23 mouse cellular contexts compared by ENCODE assay signal in the genomic region with DNA sequence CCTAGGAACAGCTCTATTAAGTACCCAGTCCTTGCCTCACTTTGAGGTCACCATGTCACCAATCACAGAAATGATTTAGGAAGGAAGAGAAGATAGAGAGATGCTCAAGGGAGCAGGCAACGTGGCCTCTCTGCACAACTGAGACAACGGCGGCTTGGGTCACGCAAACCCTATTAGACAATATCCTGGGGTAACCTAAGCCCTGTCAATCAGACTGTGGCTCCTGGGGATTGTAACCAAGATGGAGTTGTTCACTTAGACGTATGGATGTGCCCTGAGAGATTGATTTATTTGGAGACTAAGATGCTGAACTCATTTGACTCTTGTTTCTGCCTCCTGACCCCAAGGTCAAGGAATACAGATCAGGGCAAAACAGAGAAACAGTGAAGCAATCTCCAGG. TPM values are rescaled to one million over a fixed set of nuclear protein-coding genes. Genes with fewer than 3 reads are reported as not detected.
DNase-seq lines count a peak whose midpoint lies in the region; ATAC-seq and TF ChIP-seq lines count a peak whose summit lies in the region.
"Had no signal": no experiment of that assay in that cellular context is flagged by ENCODE, and none has a peak within 500 bp of the region (broad histone marks: within the 10 kb centered on the region; RNA-seq: fewer than 3 reads in every experiment).

No protein-coding gene starts in this region.

- no peaks in the 10 kb centered on the region; the same call in 1 of the 2 replicates for H3K9me3 ChIP-seq in midbrain, embryonic 11.5 days (ENCODE audit: control insufficient read depth, low read length)
- H3K9me3 ChIP-seq in midbrain, embryonic 16.5 days (replicated peaks; ENCODE audit: control insufficient read depth, low read length, poor library complexity, severe bottlenecking): no peaks in the 10 kb centered on the region
- H3K9me3 ChIP-seq in ES-Bruce4 (replicated peaks; ENCODE audit: control insufficient read depth, insufficient read depth, low read length, poor library complexity, severe bottlenecking) (no peaks in the 10 kb centered on the region), ES-E14 (ENCODE audit: control insufficient read depth, insufficient read depth, low read depth, low read length) (no peaks in the 10 kb centered on the region)
- H3K9me3 ChIP-seq in embryonic facial prominence, embryonic 11.5 days (replicated peaks; ENCODE audit: control insufficient read depth, low read length): no peaks in the 10 kb centered on the region
- H3K9me3 ChIP-seq: embryonic facial prominence, embryonic 15.5 days; forebrain, embryonic 15.5 days; kidney, embryonic 15.5 days; liver, embryonic 13.5 days had no signal

- H3K9ac ChIP-seq in midbrain, embryonic 11.5 days (ENCODE audit: low read length): no peak overlapping the region
- H3K9ac ChIP-seq in midbrain, embryonic 16.5 days (ENCODE audit: low read depth, low read length): no peak overlapping the region
- H3K9ac ChIP-seq in ES-Bruce4 (ENCODE audit: low read depth, poor library complexity, severe bottlenecking) (no peak overlapping the region), ES-E14 (ENCODE audit: insufficient read depth, low read depth, low read length, poor library complexity, severe bottlenecking) (peak overlapping the region; percentile 4; the same call in 1 of the 2 replicates)
- no peak overlapping the region for H3K9ac ChIP-seq in embryonic facial prominence, embryonic 11.5 days (replicated peaks; ENCODE audit: low read length)
- H3K9ac ChIP-seq: embryonic facial prominence, embryonic 15.5 days; forebrain, embryonic 15.5 days; kidney, embryonic 15.5 days; liver, embryonic 13.5 days had no signal

- no peak overlapping the region for H3K4me2 ChIP-seq in midbrain, embryonic 11.5 days
- no peak overlapping the region for H3K4me2 ChIP-seq in midbrain, embryonic 16.5 days (ENCODE audit: low read length)
- H3K4me2 ChIP-seq in embryonic facial prominence, embryonic 11.5 days (ENCODE audit: low read depth, low read length): no peak overlapping the region
- H3K4me2 ChIP-seq: embryonic facial prominence, embryonic 15.5 days; forebrain, embryonic 15.5 days; heart, embryonic 11.5 days; kidney, embryonic 15.5 days; liver, embryonic 13.5 days had no signal

- no peaks in the 10 kb centered on the region for H3K27me3 ChIP-seq in midbrain, embryonic 11.5 days (ENCODE audit: control insufficient read depth, insufficient read depth, low read length)
- no peaks in the 10 kb centered on the region for H3K27me3 ChIP-seq in midbrain, embryonic 16.5 days (ENCODE audit: control insufficient read depth, insufficient read depth, low read depth, low read length)
- H3K27me3 ChIP-seq in ES-Bruce4 (ENCODE audit: control insufficient read depth, insufficient read depth, low read length, poor library complexity, severe bottlenecking): no peaks in the 10 kb centered on the region
- no peaks in the 10 kb centered on the region for H3K27me3 ChIP-seq in embryonic facial prominence, embryonic 11.5 days (ENCODE audit: control insufficient read depth, insufficient read depth, low read length)
- H3K27me3 ChIP-seq: embryonic facial prominence, embryonic 15.5 days; forebrain, embryonic 15.5 days; kidney, embryonic 15.5 days; liver, embryonic 13.5 days had no signal

- no peak overlapping the region for H3K4me3 ChIP-seq in midbrain, embryonic 11.5 days (ENCODE audit: low read depth, low read length)
- H3K4me3 ChIP-seq in midbrain, embryonic 16.5 days (ENCODE audit: low read depth, low read length): no peak overlapping the region
- no peak overlapping the region for H3K4me3 ChIP-seq in ES-Bruce4 (ENCODE audit: low read depth, low read length)
- no peak overlapping the region for H3K4me3 ChIP-seq in ES-E14 (ENCODE audit: insufficient read depth in 1 of 2, low read depth in 1 of 2, low read length in 2 of 2, poor library complexity in 1 of 2, severe bottlenecking in 1 of 2)
- H3K4me3 ChIP-seq in embryonic facial prominence, embryonic 11.5 days (ENCODE audit: low read depth, low read length): no peak overlapping the region
- H3K4me3 ChIP-seq: embryonic facial prominence, embryonic 15.5 days; forebrain, embryonic 15.5 days; kidney, embryonic 15.5 days; liver, embryonic 13.5 days had no signal

- TF ChIP-seq POLR2A in ES-Bruce4 (IDR thresholded peaks at IDR 0.05; ENCODE audit: insufficient read depth, low read length): no peak

- peak; percentile 69 for DNase-seq in midbrain, embryonic 11.5 days (ENCODE audit: low spot score, missing footprints)
- no peak for DNase-seq in ES-E14 (ENCODE audit: low read depth, low spot score)
- no peak for DNase-seq in embryonic facial prominence, embryonic 11.5 days (ENCODE audit: low spot score)
- no peak for DNase-seq in spleen, postnatal 36 days (ENCODE audit: low spot score in 2 of 2)
- DNase-seq: adrenal gland, postnatal 14 days; cerebellum, adult 2 months; gastrocnemius, postnatal 14 days; heart, adult 11 months; kidney, postnatal 36 days; layer of hippocampus, adult 9-11 months; liver, embryonic 13.5 days; lung, adult 2 months; lung, postnatal 14 days; thymus, adult 2 months had no signal

- no peaks in the 10 kb centered on the region; the same call in 1 of the 2 replicates for H3K4me1 ChIP-seq in midbrain, embryonic 11.5 days (ENCODE audit: control insufficient read depth, insufficient read depth, low read length)
- peaks cover 4% of the 10 kb centered on the region for H3K4me1 ChIP-seq in midbrain, embryonic 16.5 days (ENCODE audit: control insufficient read depth, insufficient read depth, low read length)
- H3K4me1 ChIP-seq in ES-Bruce4 (ENCODE audit: control insufficient read depth, insufficient read depth, low read length) (peaks cover 4% of the 10 kb centered on the region), ES-E14 (ENCODE audit: control insufficient read depth in 2 of 2, insufficient read depth in 2 of 2, low read length in 2 of 2, poor library complexity in 1 of 2) (peaks cover 22 to 42% of the 10 kb centered on the region in 2 experiments)
- no peaks in the 10 kb centered on the region for H3K4me1 ChIP-seq in embryonic facial prominence, embryonic 11.5 days (ENCODE audit: control insufficient read depth, insufficient read depth, low read length)
- H3K4me1 ChIP-seq: embryonic facial prominence, embryonic 15.5 days; liver, embryonic 13.5 days had no signal

- H3K36me3 ChIP-seq in midbrain, embryonic 11.5 days (ENCODE audit: control insufficient read depth, insufficient read depth, low read length): peaks cover 19% of the 10 kb centered on the region
- H3K36me3 ChIP-seq in midbrain, embryonic 16.5 days (ENCODE audit: control insufficient read depth, insufficient read depth, low read length): peaks cover 10% of the 10 kb centered on the region
- peaks cover 26% of the 10 kb centered on the region for H3K36me3 ChIP-seq in ES-Bruce4 (ENCODE audit: control insufficient read depth, insufficient read depth, low read length, poor library complexity, severe bottlenecking)
- peaks cover 42% of the 10 kb centered on the region for H3K36me3 ChIP-seq in ES-E14 (ENCODE audit: control insufficient read depth, insufficient read depth, low read length, poor library complexity, severe bottlenecking)
- peaks cover 3% of the 10 kb centered on the region for H3K36me3 ChIP-seq in embryonic facial prominence, embryonic 11.5 days (replicated peaks; ENCODE audit: control insufficient read depth, insufficient read depth, low read depth, low read length)

- in situ Hi-C loops in ES-E14 (cut with MboI; ENCODE audit: low sequenced_read_pairs in 2 of 2, unreplicated experiment in 2 of 2): no loop called here

- ATAC-seq in midbrain, embryonic 11.5 days (ENCODE audit: low FRiP score): peak; percentile 50; the same call in 1 of the 2 replicates
- no peak for ATAC-seq in midbrain, embryonic 16.5 days
- ATAC-seq in embryonic facial prominence, embryonic 11.5 days (replicated peaks; ENCODE audit: insufficient number of reproducible peaks, low FRiP score, low TSS enrichment, low read depth): 0 out of 2 replicates have a peak, but pooled peaks have one; percentile 34
- no peak for ATAC-seq in inflammation-experienced regulatory T-cells, adult 6 months
- ATAC-seq: forebrain, embryonic 15.5 days; intestine, embryonic 16.5 days had no signal

- TF ChIP-seq CTCF in ES-Bruce4 (IDR thresholded peaks at IDR 0.05; ENCODE audit: low read depth, low read length): no peak

- no peak overlapping the region for H3K27ac ChIP-seq in midbrain, embryonic 11.5 days (ENCODE audit: low read depth, low read length)
- no peak overlapping the region for H3K27ac ChIP-seq in midbrain, embryonic 16.5 days (ENCODE audit: low read length)
- H3K27ac ChIP-seq in ES-Bruce4 (ENCODE audit: insufficient read depth, low read length) (peak overlapping the region; percentile 23), ES-E14 (ENCODE audit: insufficient read depth, low read depth, low read length, poor library complexity, severe bottlenecking) (peak overlapping the region; percentile 67; the same call in 1 of the 2 replicates)
- no peak overlapping the region for H3K27ac ChIP-seq in embryonic facial prominence, embryonic 11.5 days (replicated peaks; ENCODE audit: low read depth, low read length)
- H3K27ac ChIP-seq: embryonic facial prominence, embryonic 15.5 days; forebrain, embryonic 15.5 days; kidney, embryonic 15.5 days; liver, embryonic 13.5 days; stomach, postnatal 0 days had no signal

- TF ChIP-seq EP300 in ES-Bruce4 (IDR thresholded peaks at IDR 0.05; ENCODE audit: insufficient read depth, low read depth, low read length): no peak

- 58% methylated on average over 5 of the region's 5 CpGs for WGBS in midbrain, embryonic 11.5 days
- 44% methylated on average over 5 of the region's 5 CpGs for WGBS in midbrain, embryonic 16.5 days
- 34% methylated on average over 5 of the region's 5 CpGs for WGBS in embryonic facial prominence, embryonic 11.5 days

RNA-seq across cellular contexts. Expression of gene Btbd9, which starts 18.1 kb away (rescaled TPM):
- polyA plus RNA-seq in midbrain, embryonic 11.5 days (2014; fragmentation: Nextera tagmentation; extraction: Ambion mirVana): 57.5 and 59.7 TPM in 2 replicates
- 164 and 167 TPM in 2 replicates for polyA plus RNA-seq in midbrain, embryonic 16.5 days (2015; fragmentation: Nextera tagmentation; extraction: Ambion mirVana)
- polyA plus RNA-seq in ES-Bruce4 (2011; ENCODE audit: insufficient read depth, insufficient read length, low read depth, missing spikeins): 19.2 and 21.6 TPM in 2 replicates
- total RNA-seq in ES-E14 (2012; rRNA removed): 28.2 and 34.8 TPM in 2 replicates
- 40.6 and 43.6 TPM in 2 replicates for polyA plus RNA-seq in embryonic facial prominence, embryonic 11.5 days (2014; fragmentation: Nextera tagmentation; extraction: Ambion mirVana)
- 10 to 100 TPM; 41.5 to 78.0 (median 69.7) TPM for polyA plus RNA-seq in inflammation-experienced regulatory T-cells, adult 6 months (2017; shearing (Covaris generic))

RNA-seq across cellular contexts. Expression of gene Dnah8, which starts 29.7 kb away (rescaled TPM):
- 1.1 and 1.5 TPM in 2 replicates for polyA plus RNA-seq in midbrain, embryonic 11.5 days (2014; fragmentation: Nextera tagmentation; extraction: Ambion mirVana)
- polyA plus RNA-seq in midbrain, embryonic 16.5 days (2015; fragmentation: Nextera tagmentation; extraction: Ambion mirVana): 2.0 and 2.9 TPM in 2 replicates
- polyA plus RNA-seq in ES-Bruce4 (2011; ENCODE audit: insufficient read depth, insufficient read length, low read depth, missing spikeins): 25.8 and 34.7 TPM in 2 replicates
- 19.5 and 28.0 TPM in 2 replicates for total RNA-seq in ES-E14 (2012; rRNA removed)
- 1.3 and 1.5 TPM in 2 replicates for polyA plus RNA-seq in embryonic facial prominence, embryonic 11.5 days (2014; fragmentation: Nextera tagmentation; extraction: Ambion mirVana)
- polyA plus RNA-seq in inflammation-experienced regulatory T-cells, adult 6 months (2017; shearing (Covaris generic)): 10 to 100 TPM; 18.6 to 20.0 (median 19.2) TPM

RNA-seq across cellular contexts. Expression of gene Glo1, which starts 32.3 kb away (rescaled TPM):
- 277 and 302 TPM in 2 replicates for polyA plus RNA-seq in midbrain, embryonic 11.5 days (2014; fragmentation: Nextera tagmentation; extraction: Ambion mirVana)
- 160 and 162 TPM in 2 replicates for polyA plus RNA-seq in midbrain, embryonic 16.5 days (2015; fragmentation: Nextera tagmentation; extraction: Ambion mirVana)
- 175 and 190 TPM in 2 replicates for polyA plus RNA-seq in ES-Bruce4 (2011; ENCODE audit: insufficient read depth, insufficient read length, low read depth, missing spikeins)
- 283 and 284 TPM in 2 replicates for total RNA-seq in ES-E14 (2012; rRNA removed)
- polyA plus RNA-seq in embryonic facial prominence, embryonic 11.5 days (2014; fragmentation: Nextera tagmentation; extraction: Ambion mirVana): 268 and 275 TPM in 2 replicates
- 100 to 1,000 TPM; 115 to 125 (median 121) TPM for polyA plus RNA-seq in inflammation-experienced regulatory T-cells, adult 6 months (2017; shearing (Covaris generic))

Comparison
In these comparisons a context has a peak if more than half of its experiments do, and no peak if none do; other contexts are left out.
1. ATAC-seq: peak in midbrain, embryonic 11.5 days (single experiment) and embryonic facial prominence, embryonic 11.5 days (single experiment); none in midbrain, embryonic 16.5 days (single experiment) and inflammation-experienced regulatory T-cells, adult 6 months (single experiment).
2. H3K27ac ChIP-seq: peak in ES-Bruce4 (single experiment) and ES-E14 (single experiment); none in midbrain, embryonic 11.5 days (single experiment), midbrain, embryonic 16.5 days (single experiment) and embryonic facial prominence, embryonic 11.5 days (single experiment).